Mouse (Mus musculus) adrenal gland, postnatal 10 days (tissue): ENCODE data around the gene Tmem121. TPM values are rescaled to one million over a fixed set of nuclear protein-coding genes. Genes with fewer than 3 reads are reported as not detected.
"Not testable (repeated sequence)": the region's sequence is repeated elsewhere in the genome, so short reads cannot be mapped to it uniquely, and the experiment has no call there.

Experiments used
- DNase-seq: peaks from one replicate; pipeline ENCODE4 v3.0.0; 2021; ENCODE audit warnings: mixed read lengths
- total RNA-seq, 2 experiments: library from RNA; stranded (reverse); gene quantifications; 2 replicates each; pipeline ENCODE4 v1.2.3; 2021

The Tmem121 gene
- total RNA-seq, 2 experiments from 2014 or later, result 3.0 to 3.1 TPM

- DNase-seq, result peak; percentile 78
Measured at GRCm38 (mm10) chr12:113217306-113218242, 31.8 kb downstream of the Tmem121 start.

- DNase-seq, result peak; percentile 70
Measured at GRCm38 (mm10) chr12:113219867-113220266, 34.1 kb downstream of the Tmem121 start.

- peak; percentile 75 for DNase-seq
Measured at GRCm38 (mm10) chr12:113220447-113220846, 34.7 kb downstream of the Tmem121 start.

- DNase-seq, result peak; percentile 62
Measured at GRCm38 (mm10) chr12:113221289-113221688, 35.6 kb downstream of the Tmem121 start.

GRCm38 (mm10) chr12:113222121-113222636, 36.4 kb downstream of the Tmem121 start:
- peak; percentile 96 for DNase-seq

GRCm38 (mm10) chr12:113222748-113223147, 37.0 kb downstream of the Tmem121 start:
- DNase-seq, result peak; percentile 63

- peak; percentile 48 for DNase-seq
Measured at GRCm38 (mm10) chr12:113224206-113224605, 38.5 kb downstream of the Tmem121 start.

- no peak for DNase-seq
Measured at GRCm38 (mm10) chr12:113224687-113225091, 39.0 kb downstream of the Tmem121 start.

- no peak for DNase-seq
Measured at GRCm38 (mm10) chr12:113227970-113228593, 42.4 kb downstream of the Tmem121 start.

- no peak for DNase-seq
Measured at GRCm38 (mm10) chr12:113230741-113231140, 45.0 kb downstream of the Tmem121 start.

GRCm38 (mm10) chr12:113231551-113232263, 46.0 kb downstream of the Tmem121 start:
- not testable (repeated sequence) for DNase-seq

- DNase-seq, result not testable (repeated sequence)
Measured at GRCm38 (mm10) chr12:113232264-113232750, 46.6 kb downstream of the Tmem121 start.

Other genes with a start within 250 kb of the Tmem121 start
- gene Nudt14, start 243.8 kb upstream of the Tmem121 start, total RNA-seq, result 10 to 100 TPM; 46.9 to 50.2 TPM
- 10 to 100 TPM; 16.9 to 28.1 TPM for gene Btbd6, start 209.4 kb upstream of the Tmem121 start, total RNA-seq
- gene Brf1, start 185.2 kb upstream of the Tmem121 start, total RNA-seq, result 10 to 100 TPM; 40.1 to 55.3 TPM
- gene Pacs2, start 171.4 kb upstream of the Tmem121 start, total RNA-seq, result 10 to 100 TPM; 30.3 to 37.1 TPM
- gene Tex22, start 111.4 kb upstream of the Tmem121 start, total RNA-seq, result not detected
- 10 to 100 TPM; 78.1 to 85.9 TPM for gene Mta1, start 87.7 kb upstream of the Tmem121 start, total RNA-seq
- 100 to 1,000 TPM; 184 to 199 TPM for gene Crip2, start 45.7 kb upstream of the Tmem121 start, total RNA-seq
- 100 to 1,000 TPM; 151 to 176 TPM for gene Crip1, start 39.6 kb upstream of the Tmem121 start, total RNA-seq
- 1 to 10 TPM; 3.1 to 5.4 TPM for gene Tedc1, start 29.5 kb upstream of the Tmem121 start, total RNA-seq